Mouse (Mus musculus) gastrocnemius, postnatal 14 days (tissue): ENCODE measurements at regions not wholly inside any gene's neighbourhood (a gene's known extent, or its start where the extent isn't known, plus 50 kb on each side); places are given as distances from the start of the nearest gene placed in this dataset.

ENCODE experiments used
- DNase-seq: peaks from one replicate; pipeline ENCODE4 v3.0.0; 2021; ENCODE audit warnings: mixed read lengths
- intact Hi-C: fragments of 180-260 bp; cut with DNase I; formaldehyde crosslinking; loops from one replicate; pipeline ENCODE4 v1.15.1; 2025; ENCODE audit warnings: low total_unique reads

DNA sequence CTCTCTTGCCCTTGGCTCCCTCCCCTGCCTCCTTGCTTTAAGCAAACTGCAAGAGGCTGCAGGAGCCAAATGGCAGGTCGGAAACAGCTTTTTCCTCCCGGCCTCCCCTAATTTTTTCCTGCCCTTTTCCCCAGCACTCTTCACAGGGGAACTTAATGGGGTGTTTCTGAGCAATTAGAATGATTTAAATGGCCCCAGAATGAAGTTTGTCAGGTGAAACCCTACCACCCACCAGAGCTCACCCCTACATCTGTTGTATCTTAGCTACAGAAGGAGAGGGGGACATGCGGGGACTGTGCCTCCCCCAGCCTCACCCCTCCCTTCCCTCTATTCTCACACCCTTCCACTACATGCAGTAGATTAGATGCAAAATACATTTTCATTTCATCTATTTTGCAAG lies 326.5 kb upstream of the Gm4791 start:
- DNase-seq = no peak
- intact Hi-C loops = no loop called here

DNA sequence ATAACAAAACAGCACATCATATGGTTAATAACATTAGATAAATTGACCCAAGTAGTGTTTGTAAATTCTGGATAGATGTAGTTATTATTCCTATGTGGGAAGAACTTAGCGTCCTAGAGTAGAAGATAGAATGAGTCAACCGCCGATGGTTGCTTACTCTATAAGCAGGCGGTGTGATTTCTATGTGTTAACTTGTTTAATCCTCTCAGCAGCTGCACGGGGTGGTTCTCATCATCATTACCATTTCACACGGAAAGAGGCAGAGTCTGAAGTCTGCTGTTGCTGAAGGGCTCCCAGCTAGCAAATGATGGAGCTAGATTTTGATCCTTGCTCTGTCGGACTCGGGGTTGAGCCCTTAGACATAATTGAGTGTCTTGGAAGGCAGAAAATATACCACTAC lies 334.6 kb upstream of the 4931429L15Rik start:
- intact Hi-C loops = no loop called here
- no peak for DNase-seq

DNA sequence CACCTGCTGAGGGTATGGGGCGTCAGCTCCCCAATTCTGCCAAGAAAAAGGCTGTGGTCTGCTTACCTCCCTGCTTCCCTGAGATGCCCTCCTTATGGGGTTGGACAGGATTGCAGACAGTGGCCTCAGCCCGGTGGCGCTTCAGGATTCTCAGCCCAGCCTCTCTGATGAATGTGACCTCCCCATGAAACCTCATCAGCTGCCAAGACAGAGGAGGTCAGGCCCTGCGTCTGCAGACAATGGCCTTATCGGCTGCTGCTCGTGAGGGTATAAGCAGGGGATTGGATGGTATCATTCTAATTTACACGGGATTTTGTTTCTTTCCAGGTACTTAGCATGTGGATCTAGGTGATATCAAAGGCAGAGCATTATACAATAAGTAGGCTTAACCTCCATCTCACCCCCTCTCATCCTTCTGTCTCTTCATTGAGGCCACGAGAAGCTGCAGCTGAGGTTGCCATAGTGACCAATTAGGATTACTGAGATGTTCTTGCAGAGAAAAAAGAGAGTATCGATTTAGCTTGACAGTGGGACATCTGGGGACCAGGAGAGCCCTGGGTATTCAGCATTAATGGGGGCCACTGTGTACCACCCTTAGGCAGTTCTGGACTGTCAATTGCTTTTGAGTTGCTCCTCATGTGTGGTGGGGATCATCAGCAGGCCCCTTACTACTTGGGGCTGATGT lies 327.6 kb upstream of the 4931429L15Rik start:
- no peak for DNase-seq
- intact Hi-C loops = no loop called here

DNA sequence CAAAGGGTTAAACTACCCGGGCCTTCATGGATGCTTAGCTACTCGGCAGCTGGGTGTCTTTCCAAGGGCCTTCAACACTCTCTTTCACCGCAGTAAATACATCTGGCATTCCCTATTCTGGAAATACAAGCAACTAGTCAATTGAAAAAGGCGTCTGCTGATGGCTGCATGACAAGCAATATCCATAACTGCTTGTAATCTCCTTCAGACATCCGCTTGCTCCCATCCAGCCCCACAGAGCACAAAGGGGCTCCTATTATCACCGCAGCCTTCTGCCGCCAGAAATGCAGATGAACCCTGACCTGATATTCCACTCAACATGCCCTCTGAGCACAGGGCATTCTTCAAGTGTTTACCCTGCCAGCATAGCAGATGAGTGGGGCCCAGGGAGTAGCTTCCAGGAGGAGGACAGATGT lies 325.7 kb upstream of the 4931429L15Rik start:
- intact Hi-C loops = no loop called here
- DNase-seq = no peak

DNA sequence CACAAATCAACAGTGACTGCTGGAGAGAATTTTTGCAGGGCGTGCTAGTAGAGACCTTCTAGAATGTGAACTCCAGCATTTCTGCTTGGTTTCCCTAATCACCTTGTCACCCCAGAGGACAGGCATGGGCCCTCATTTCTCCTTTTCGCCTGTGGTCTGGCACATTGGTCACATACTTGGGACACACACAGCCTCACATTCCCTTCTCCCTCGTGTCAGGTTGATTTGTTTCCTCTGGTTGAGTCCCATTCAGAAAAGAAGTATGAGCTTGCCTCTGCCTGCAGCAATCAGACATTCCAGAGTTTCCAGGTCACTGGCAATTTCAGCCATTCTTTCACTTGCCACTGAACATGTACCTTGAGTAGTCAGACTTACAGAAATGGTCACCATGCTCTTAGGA lies 323.8 kb upstream of the 4931429L15Rik start:
- no peak for DNase-seq
- intact Hi-C loops = no loop called here

DNA sequence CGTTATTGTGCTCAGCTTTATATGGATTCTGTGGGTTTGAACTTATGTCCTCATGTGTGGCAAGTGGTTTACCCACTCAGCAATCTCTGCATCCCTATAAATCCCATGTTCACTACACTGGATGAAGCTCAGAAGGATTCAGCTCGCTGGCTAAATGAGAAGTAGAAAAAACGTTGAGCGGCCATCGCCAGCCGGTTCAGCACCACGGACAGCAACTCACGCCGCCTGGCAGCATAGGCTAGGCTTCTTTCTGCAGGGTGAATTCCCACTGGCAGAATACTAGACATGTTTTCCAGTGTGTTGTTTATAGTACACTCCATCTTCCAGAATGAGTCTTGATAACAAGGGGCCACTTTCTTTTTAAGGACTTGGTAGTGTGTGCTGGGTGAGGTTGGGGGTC lies 322.9 kb upstream of the 4931429L15Rik start:
- DNase-seq = peak; percentile 30
- intact Hi-C loops = no loop called here

DNA sequence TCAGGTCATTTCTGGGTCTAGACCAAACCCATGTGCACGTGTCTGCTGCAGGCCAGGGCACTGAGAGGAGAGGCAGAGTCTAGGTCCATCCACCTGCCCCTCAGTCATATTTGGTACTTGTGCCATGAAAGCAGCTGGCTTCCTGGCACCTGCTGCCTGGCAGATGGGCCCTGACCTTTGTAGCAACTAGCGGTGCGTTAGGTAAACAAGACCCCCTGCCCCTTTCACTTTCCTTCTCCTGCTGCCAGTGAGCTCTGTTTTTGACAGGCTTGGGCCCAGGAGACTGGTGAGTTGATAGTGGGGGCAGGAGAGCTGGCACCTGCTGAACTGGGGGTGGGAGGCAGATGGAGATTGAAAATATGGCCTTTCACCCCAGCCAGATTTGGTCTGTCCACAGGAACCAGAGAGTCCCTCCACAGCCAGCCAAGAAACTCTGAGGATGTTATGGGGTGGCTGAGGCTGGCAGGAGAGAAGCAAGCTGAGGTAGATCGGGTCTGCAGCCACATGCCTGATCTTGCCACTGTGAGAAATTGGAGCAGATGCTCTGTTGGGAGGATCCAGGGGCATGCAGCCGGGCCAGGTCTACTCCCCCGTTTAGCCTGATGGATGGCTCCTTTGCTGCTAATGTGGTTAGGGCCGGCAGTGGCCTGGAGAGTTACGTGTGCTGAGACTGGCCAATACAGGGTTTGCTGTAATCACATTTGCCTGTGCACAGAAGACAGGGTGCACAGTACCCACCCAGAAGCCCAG lies 316.6 kb upstream of the 4931429L15Rik start:
- no peak for DNase-seq

DNA sequence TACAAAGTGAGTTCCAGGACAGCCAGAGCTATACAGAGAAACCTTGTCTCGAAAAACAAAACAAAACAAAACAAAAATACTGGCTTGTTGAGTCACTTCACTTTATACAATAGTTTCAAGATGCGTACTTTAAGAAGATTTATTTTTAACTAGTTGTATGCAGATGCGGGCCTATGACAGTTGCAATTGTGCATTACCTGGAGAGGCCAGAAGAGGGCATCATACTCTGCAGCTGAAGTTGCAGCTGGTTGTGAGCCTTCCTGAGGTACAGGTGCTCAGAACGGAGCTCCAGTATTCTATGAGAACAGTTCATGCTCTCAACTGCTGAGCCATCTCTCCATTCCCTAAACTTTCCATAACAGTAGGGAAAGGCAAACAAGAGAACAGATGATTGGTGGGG lies 314.2 kb upstream of the 4931429L15Rik start:
- intact Hi-C loops = no loop called here
- no peak for DNase-seq

More for the DNA sequence above, 316.6 kb upstream of the 4931429L15Rik start:
- intact Hi-C loops = no loop called here

DNA sequence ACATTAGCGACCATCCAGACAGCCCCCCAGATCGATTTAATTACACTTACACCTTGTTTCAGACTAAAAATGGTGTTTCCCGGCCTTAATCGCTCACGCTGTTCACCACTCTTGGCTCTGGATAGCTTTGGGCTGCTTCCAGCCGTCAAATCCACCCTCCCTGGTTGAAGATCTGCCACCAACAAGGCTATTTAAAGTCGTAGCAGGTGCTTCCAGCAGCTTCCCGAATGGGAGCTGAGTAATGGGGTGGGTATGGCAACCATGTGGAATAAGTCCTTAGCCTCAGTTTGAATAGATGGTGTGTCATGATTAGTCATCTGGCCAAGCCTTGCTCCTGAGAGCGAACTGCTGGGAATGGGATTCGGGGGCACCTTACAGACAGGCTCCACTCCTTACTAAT lies 312.8 kb upstream of the 4931429L15Rik start:
- peak; percentile 8 for DNase-seq
- intact Hi-C loops = no loop called here

DNA sequence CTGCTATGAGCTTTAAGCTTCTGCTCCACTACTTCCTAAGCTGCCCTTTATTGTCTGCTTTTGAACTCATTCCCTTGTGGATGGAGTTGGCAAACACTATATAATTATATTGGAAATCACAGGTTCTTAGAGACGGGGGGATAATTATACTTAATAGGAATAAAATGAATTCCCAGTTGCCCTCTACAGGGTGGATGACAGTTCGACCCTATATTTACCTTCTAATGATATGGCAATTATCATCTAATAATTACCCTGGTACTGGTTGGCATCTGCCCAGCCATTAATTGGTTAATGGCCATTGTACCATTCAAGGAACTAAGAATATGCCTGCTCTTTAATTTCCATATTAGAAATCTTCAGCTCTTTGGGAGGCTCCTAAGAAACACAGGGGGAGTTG lies 302.5 kb upstream of the 4931429L15Rik start:
- intact Hi-C loops = no loop called here
- DNase-seq = no peak

DNA sequence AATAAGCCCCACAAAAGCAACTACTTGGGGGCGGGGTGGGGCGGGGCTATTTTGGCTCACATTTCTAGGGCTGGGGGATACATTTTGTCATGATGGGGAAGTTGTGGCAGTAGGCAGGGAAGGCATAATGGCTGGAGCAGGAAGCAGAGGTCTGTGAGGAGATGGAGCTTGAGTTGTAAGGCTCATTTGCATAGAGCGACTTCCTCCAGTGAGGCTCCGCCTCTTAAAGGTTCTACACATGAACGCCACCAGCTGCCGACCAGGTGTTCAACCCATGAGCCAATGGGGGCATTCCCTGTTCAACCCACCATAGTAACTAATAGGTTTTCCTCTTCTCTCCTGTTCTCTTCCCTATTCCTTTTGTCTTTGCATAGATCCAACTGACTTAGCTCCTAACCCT lies 302.1 kb upstream of the 4931429L15Rik start:
- DNase-seq = no peak
- intact Hi-C loops = no loop called here

DNA sequence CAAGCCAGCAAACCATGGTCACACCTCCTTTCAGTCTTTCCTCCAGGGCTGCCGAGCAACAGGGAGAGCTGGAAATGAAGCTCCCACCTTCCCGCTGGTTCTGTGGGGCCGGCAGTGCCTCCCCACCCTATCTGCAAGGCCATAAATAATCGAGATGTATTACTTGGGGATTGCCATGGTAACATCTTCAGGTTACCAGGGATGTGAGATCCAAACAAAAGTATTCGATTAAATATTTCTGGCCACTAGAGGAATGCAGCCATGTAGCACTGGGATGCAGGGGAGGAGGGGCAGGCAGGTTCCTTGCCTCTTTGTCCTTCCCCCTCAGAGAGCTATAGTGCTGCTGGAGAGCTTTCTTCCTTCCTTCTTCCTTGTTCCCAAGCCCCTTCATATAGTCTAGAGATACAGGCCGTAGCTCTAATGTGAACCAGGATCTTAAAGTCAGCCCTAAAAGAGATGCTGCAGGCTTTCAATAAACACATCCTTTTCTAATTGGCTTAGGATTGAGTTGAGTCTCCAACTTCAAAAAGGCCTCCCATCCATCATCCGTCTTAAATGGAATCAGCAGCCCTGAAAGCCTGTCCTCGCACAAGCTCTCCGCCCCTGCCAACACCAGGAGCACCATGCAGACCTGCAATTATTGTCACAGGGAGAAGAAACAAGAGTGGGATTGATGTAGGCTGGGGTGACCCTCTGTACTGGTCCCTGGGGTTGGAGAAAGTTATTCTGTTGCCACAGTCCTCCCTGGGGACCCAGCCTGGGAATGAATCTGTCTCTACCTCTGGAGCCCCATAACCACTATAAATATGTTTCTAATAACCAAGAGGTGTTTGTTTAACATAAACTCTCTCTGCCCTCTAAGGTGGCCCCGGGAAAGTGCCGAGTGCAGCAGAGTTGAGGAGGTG lies 290.6 kb upstream of the 4931429L15Rik start:
- no peak for DNase-seq
- intact Hi-C loops = no loop called here

DNA sequence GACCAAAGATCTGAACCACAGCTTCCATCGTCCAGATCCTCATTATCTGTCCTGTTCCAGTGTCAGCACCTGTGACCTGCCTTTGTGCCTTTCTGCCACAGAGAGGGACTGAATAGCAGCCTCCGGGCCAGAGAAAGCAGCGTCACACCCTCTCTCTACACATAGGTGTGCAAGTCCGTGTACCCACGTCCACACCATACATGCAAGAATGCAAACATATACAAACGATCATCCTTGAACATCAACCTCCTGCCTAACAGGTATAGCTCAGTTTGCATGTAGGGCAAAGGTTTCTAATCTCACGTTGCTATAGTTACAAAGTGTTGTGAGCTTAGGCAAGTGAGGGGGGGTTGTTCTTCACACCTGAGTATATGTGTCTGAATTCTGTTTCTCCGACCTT lies 288.9 kb upstream of the 4931429L15Rik start:
- DNase-seq = no peak

DNA sequence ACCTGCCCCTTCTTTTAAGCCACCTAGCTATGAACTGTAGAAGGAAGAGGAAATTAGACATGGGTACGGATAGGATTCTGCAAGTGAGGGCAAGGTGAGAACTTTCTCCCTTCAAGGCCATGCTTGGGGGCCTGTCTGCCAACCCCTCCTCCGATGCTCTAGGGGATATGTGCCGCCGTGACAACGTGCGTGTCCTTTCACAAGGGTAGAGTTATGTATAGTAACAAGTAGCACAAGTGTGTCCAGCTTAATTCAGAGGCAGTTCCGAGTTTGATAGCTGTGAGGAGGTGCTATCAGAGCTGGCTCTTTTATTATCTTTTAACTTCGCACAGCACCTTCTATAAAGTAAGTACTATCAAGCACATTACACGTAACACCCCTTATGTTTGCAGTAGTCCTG lies 281.0 kb upstream of the 4931429L15Rik start:
- intact Hi-C loops = no loop called here
- DNase-seq = no peak

More for the DNA sequence above, 288.9 kb upstream of the 4931429L15Rik start:
- intact Hi-C loops = no loop called here

DNA sequence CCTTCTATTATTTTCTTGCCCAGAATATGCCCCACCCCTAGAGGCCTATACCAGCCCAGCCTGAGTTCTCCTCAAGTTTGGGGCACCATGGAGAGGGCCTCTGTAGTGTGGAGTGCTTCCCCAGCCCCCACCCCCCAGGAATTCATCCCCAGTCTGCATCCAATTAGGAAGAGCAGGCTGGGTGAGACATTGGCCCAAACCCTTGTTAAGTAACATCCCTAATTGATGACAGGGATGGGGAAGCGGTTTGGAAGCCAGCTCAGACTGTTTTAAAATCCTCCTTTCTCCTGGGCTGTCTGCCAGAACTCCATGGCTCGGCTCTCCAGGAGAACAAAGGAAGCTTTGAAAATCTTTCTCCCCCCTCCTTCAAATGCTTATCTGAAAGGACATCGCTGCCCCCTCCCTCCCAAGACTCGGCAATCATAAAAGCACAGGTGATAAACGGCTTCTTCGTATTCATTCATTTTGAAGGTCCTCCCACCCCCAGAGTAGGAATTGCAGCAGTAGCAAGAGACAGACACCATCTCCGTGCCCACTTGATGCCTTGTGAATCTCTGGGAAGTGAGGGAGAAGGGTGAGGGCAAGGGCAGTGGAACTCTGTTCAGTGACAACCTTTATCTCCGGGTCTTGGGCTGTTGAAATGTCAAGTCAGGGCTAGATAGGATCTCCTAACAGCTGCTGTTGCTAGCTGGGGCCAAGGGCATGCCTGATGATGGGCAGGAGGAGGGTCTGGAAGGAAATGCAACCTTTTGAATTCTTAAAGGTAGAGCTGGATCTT lies 280.3 kb upstream of the 4931429L15Rik start:
- intact Hi-C loops = no loop called here
- no peak for DNase-seq

DNA sequence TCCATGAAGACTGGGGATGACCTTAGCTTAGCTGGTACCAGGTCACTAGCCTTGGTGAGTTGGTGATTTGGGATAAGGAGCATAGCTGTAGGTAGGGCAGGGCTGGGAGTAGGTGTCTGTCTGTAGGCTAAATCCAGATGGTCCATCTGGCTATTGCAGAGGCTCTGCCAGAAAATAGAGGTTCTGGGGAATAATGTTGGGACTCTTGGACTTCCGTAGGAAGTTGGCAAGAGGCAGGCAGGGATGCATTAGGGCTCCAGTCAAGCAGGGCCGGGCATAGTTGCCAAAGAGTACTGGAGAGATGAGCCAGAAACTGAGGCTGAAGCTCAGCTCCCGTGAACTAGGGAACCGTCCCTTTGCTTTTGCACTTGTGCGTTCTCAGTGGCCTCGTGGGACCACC lies 278.7 kb upstream of the 4931429L15Rik start:
- no peak for DNase-seq
- intact Hi-C loops = no loop called here

DNA sequence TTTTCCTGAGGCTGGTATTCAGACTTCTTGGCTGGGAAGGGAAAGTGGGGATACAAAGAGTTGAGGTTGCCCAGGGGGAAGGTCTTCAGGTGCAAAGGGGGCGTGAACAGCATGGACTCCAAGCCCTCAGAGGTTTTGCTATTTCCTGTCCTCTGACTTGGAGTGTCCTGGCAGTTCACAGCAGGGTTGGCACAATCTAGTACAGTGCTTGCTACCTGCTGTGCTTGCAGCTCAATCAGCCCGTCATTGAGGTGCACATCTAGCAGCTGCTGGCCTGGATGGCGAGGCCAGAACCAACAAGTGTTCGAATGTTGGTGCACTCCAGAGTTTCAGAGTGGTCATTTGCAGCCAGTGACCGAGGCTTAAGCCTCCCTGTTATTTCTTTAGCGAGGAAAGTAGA lies 273.7 kb upstream of the 4931429L15Rik start:
- intact Hi-C loops = no loop called here
- no peak for DNase-seq

DNA sequence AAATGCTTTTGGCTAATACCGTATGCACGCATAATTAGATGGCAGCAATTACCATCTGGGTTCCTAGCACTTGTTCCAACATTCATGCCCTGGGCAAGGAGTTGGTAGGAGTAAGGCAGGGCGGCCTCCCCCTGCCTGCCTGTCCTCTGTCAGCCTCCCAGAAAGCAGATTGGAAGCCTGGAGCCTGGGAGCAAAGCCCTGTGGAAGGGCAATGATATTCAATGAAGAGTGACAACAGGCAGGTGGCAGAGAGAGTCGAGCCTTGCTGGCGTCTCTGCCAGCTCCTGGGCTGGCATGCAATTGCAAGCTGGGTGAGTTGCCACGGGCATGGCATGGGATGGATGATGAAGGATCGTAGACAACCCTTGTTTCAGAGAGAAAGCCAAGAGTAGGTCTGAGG lies 273.1 kb upstream of the 4931429L15Rik start:
- DNase-seq = no peak
- intact Hi-C loops = no loop called here

DNA sequence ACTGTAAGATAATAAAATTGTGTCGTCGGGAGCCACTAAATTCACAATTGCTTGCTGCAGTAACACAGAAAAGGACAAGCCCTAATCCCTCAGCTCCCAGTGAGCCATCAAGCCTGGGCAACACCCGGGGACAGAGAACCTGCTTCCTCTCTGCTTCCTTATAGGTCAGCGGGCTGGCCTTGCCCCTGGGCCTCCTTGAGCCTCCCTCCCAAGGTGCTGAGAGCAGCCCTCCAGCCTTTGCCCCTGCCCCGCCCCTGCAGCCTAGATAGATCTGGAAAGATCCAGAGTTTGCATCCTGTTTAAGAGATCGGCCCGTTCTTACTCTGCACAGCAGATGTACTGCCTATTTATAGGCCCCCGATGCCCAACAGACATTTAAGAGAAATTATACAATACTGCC lies 267.0 kb upstream of the 4931429L15Rik start:
- no peak for DNase-seq
- intact Hi-C loops = no loop called here

DNA sequence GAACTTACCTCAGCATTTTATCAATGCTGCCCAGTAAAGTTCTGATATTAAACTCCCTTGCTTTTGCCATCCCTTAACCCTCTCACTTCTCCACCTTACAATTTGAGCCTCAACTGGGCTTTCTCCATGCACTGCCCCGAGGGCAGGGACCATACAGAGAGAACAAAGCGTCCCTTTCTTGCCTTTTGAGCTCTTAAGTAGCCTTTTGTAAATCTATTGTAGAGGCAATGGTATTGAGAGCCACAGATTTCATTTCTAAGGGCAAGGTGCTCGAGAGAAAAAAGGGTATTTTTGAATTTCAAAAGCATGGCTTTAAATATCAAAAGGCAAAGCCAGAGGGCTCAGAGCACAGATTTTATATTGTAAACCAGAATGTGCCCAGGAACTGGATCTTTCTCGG lies 262.1 kb upstream of the 4931429L15Rik start:
- no peak for DNase-seq
- intact Hi-C loops = no loop called here
